ENCODE assay signal across 12 mouse cellular contexts in the genomic region with DNA sequence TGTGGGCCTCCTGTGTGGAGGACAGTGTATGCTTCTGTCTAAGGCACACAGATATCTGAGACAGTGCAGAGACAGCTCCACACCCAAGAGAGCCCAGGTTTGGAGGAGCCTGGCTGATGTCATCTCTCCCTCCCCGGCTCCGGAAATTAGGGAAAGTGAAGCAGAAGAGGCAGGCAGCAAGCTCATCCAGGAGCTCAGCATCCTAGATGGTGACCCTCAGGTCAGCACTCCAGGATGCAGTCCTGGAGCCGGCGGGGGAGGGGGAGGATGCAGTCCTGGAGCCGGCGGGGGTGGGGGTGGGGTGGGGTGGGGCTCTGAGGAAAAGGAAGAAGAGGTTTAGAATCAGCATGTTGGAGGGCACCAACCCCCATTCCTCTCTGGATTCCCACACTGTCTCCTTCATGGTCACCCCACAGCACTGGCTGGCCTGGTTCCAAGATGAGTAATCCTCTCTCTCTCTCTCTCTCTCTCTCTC. TPM values are rescaled to one million over a fixed set of nuclear protein-coding genes. Genes with fewer than 3 reads are reported as not detected.
DNase-seq lines count a peak whose midpoint lies in the region; ATAC-seq and TF ChIP-seq lines count a peak whose summit lies in the region.
"Had no signal": no experiment of that assay in that cellular context is flagged by ENCODE, and none has a peak within 500 bp of the region (broad histone marks: within the 10 kb centered on the region; RNA-seq: fewer than 3 reads in every experiment).

No protein-coding gene starts in this region.

- ATAC-seq in heart, postnatal 0 days (ENCODE audit: insufficient read depth, low read depth), result peak; percentile 41; the same call in 1 of the 2 replicates
- ATAC-seq in midbrain, embryonic 14.5 days (ENCODE audit: low FRiP score, low TSS enrichment), result no peak
- no peak for ATAC-seq in midbrain, embryonic 11.5 days (ENCODE audit: low FRiP score)
- ATAC-seq: liver, postnatal 0 days had no signal

- H3K27me3 ChIP-seq in heart, postnatal 0 days (ENCODE audit: control insufficient read depth, insufficient read depth, low read length), result no peaks in the 10 kb centered on the region
- H3K27me3 ChIP-seq in midbrain, embryonic 14.5 days (ENCODE audit: control insufficient read depth, insufficient read depth, low read length), result no peaks in the 10 kb centered on the region
- H3K27me3 ChIP-seq in midbrain, embryonic 11.5 days (ENCODE audit: control insufficient read depth, insufficient read depth, low read length), result no peaks in the 10 kb centered on the region
- H3K27me3 ChIP-seq in thymus, adult 2 months (ENCODE audit: control insufficient read depth, insufficient read depth, low read length), result no peaks in the 10 kb centered on the region
- H3K27me3 ChIP-seq: embryonic facial prominence, embryonic 12.5 days had no signal

- H3K27ac ChIP-seq in heart, postnatal 0 days (ENCODE audit: low read depth), result peak overlapping the region; percentile 34; the same call in 1 of the 2 replicates
- H3K27ac ChIP-seq in midbrain, embryonic 14.5 days (replicated peaks; ENCODE audit: low read depth, low read length), result no peak overlapping the region
- H3K27ac ChIP-seq in midbrain, embryonic 11.5 days (ENCODE audit: low read depth, low read length), result no peak overlapping the region
- no peak overlapping the region for H3K27ac ChIP-seq in thymus, adult 2 months (ENCODE audit: control insufficient read depth, insufficient read depth, low read length)
- H3K27ac ChIP-seq: embryonic facial prominence, embryonic 12.5 days; gastrocnemius, adult 2 months had no signal

- H3K4me3 ChIP-seq in heart, postnatal 0 days (ENCODE audit: low read depth, low read length), result no peak overlapping the region
- no peak overlapping the region for H3K4me3 ChIP-seq in midbrain, embryonic 14.5 days (replicated peaks; ENCODE audit: low read depth, low read length)
- no peak overlapping the region for H3K4me3 ChIP-seq in midbrain, embryonic 11.5 days (ENCODE audit: low read depth, low read length)
- H3K4me3 ChIP-seq in thymus, adult 2 months (ENCODE audit: control insufficient read depth, insufficient read depth, low read length), result no peak overlapping the region
- H3K4me3 ChIP-seq: embryonic facial prominence, embryonic 12.5 days; gastrocnemius, adult 2 months had no signal

- no peaks in the 10 kb centered on the region for H3K36me3 ChIP-seq in heart, postnatal 0 days (replicated peaks; ENCODE audit: control insufficient read depth, insufficient read depth, low read length)
- H3K36me3 ChIP-seq in midbrain, embryonic 14.5 days (ENCODE audit: control insufficient read depth, insufficient read depth, low read length), result no peaks in the 10 kb centered on the region
- H3K36me3 ChIP-seq in midbrain, embryonic 11.5 days (ENCODE audit: control insufficient read depth, insufficient read depth, low read length), result no peaks in the 10 kb centered on the region
- no peaks in the 10 kb centered on the region for H3K36me3 ChIP-seq in thymus, adult 2 months (ENCODE audit: control insufficient read depth, insufficient read depth, low read length)
- H3K36me3 ChIP-seq: embryonic facial prominence, embryonic 12.5 days had no signal

- H3K9me3 ChIP-seq in heart, postnatal 0 days (replicated peaks; ENCODE audit: control insufficient read depth, low read length), result no peaks in the 10 kb centered on the region; the same call in 1 of the 2 replicates
- H3K9me3 ChIP-seq in midbrain, embryonic 14.5 days (ENCODE audit: control insufficient read depth, low read length), result no peaks in the 10 kb centered on the region
- no peaks in the 10 kb centered on the region for H3K9me3 ChIP-seq in midbrain, embryonic 11.5 days (ENCODE audit: control insufficient read depth, low read length)
- H3K9me3 ChIP-seq: embryonic facial prominence, embryonic 12.5 days had no signal

- WGBS in heart, postnatal 0 days, result 27% methylated on average over 4 of the region's 6 CpGs
- WGBS in midbrain, embryonic 14.5 days, result 20% methylated on average over 6 of the region's 6 CpGs
- 23% methylated on average over 5 of the region's 6 CpGs for WGBS in midbrain, embryonic 11.5 days
- 71% methylated on average over 6 of the region's 6 CpGs for WGBS in thymus, adult 2 months

- TF ChIP-seq CTCF in heart, postnatal 0 days (IDR thresholded peaks at IDR 0.05; ENCODE audit: low read depth), result no peak
- TF ChIP-seq CTCF in thymus, adult 2 months (IDR thresholded peaks at IDR 0.05; ENCODE audit: borderline replicate concordance, control insufficient read depth, extremely low read depth, insufficient read depth, low read length, poor library complexity), result no peak

- no peak overlapping the region for H3K9ac ChIP-seq in heart, postnatal 0 days (replicated peaks; ENCODE audit: low read depth, low read length)
- H3K9ac ChIP-seq in midbrain, embryonic 14.5 days (replicated peaks; ENCODE audit: low read length), result no peak overlapping the region
- no peak overlapping the region for H3K9ac ChIP-seq in midbrain, embryonic 11.5 days (ENCODE audit: low read length)
- H3K9ac ChIP-seq: embryonic facial prominence, embryonic 12.5 days; liver, postnatal 0 days had no signal

- H3K4me2 ChIP-seq in heart, postnatal 0 days (ENCODE audit: low read depth, low read length), result no peak overlapping the region
- H3K4me2 ChIP-seq in midbrain, embryonic 14.5 days (ENCODE audit: low read length), result no peak overlapping the region
- H3K4me2 ChIP-seq in midbrain, embryonic 11.5 days, result no peak overlapping the region
- H3K4me2 ChIP-seq: embryonic facial prominence, embryonic 12.5 days had no signal

- no peaks in the 10 kb centered on the region; the same call in 1 of the 2 replicates for H3K4me1 ChIP-seq in heart, postnatal 0 days (ENCODE audit: control insufficient read depth, insufficient read depth)
- peaks cover 14% of the 10 kb centered on the region for H3K4me1 ChIP-seq in midbrain, embryonic 14.5 days (ENCODE audit: control insufficient read depth, insufficient read depth, low read length)
- peaks cover 10% of the 10 kb centered on the region for H3K4me1 ChIP-seq in midbrain, embryonic 11.5 days (ENCODE audit: control insufficient read depth, insufficient read depth, low read length)
- no peaks in the 10 kb centered on the region for H3K4me1 ChIP-seq in thymus, adult 2 months (replicated peaks; ENCODE audit: control insufficient read depth, insufficient read depth, low read length)

- TF ChIP-seq EP300 in heart, postnatal 0 days (IDR thresholded peaks at IDR 0.05; ENCODE audit: low read depth), result no peak

- TF ChIP-seq POLR2A in thymus, adult 2 months (IDR thresholded peaks at IDR 0.05; ENCODE audit: control insufficient read depth, extremely low read depth, insufficient read depth, low read length, poor library complexity), result no peak

- no peak for DNase-seq in heart, postnatal 0 days (ENCODE audit: low spot score)
- no peak for DNase-seq in heart, adult 18-20 months
- DNase-seq in midbrain, embryonic 14.5 days, result peak; percentile 44
- no peak for DNase-seq in midbrain, embryonic 11.5 days (ENCODE audit: low spot score, missing footprints)
- peak; percentile 19 for DNase-seq in embryo, embryonic 9.5 days (ENCODE audit: extremely low spot score)
- DNase-seq in yolk sac, embryonic 10.5 days (ENCODE audit: low spot score), result peak; percentile 34
- no peak for DNase-seq in cerebellum, postnatal 4 days (ENCODE audit: low spot score in 2 of 2)
- no peak for DNase-seq in thymus, adult 2 months
- DNase-seq: gastrocnemius, adult 2 months; liver, postnatal 0 days; thymus, postnatal 36 days had no signal

RNA-seq across cellular contexts. Expression of gene Tspan18, which starts 37.8 kb away (rescaled TPM):
- total RNA-seq in heart, postnatal 0 days (2014; rRNA removed; ENCODE audit: low replicate concordance), result 64.4 and 66.2 TPM in 2 replicates
- 37.6 and 39.8 TPM in 2 replicates for polyA plus RNA-seq in heart, postnatal 0 days (2015; fragmentation: Nextera tagmentation; extraction: Ambion mirVana)
- total RNA-seq in heart, adult 18-20 months (2021), result 10 to 100 TPM; 11.7 to 13.3 TPM
- polyA plus RNA-seq in midbrain, embryonic 14.5 days (2014; fragmentation: Nextera tagmentation; extraction: Ambion mirVana), result 21.2 and 27.8 TPM in 2 replicates
- polyA plus RNA-seq in midbrain, embryonic 11.5 days (2014; fragmentation: Nextera tagmentation; extraction: Ambion mirVana), result 47.9 and 48.7 TPM in 2 replicates
- polyA plus RNA-seq in thymus, adult 2 months (2012; rRNA removed), result 10.7 and 12.2 TPM in 2 replicates

Comparison
In these comparisons a context has a peak if more than half of its experiments do, and no peak if none do; other contexts are left out.
1. DNase-seq: peak in midbrain, embryonic 14.5 days (single experiment), embryo, embryonic 9.5 days (single experiment) and yolk sac, embryonic 10.5 days (single experiment); none in heart, postnatal 0 days (single experiment), heart, adult 18-20 months (0 of 2), midbrain, embryonic 11.5 days (single experiment), cerebellum, postnatal 4 days (0 of 2) and thymus, adult 2 months (single experiment).